Mouse (Mus musculus) midbrain, embryonic 16.5 days (tissue): ENCODE data around the gene Pcid2. TPM values are rescaled to one million over a fixed set of nuclear protein-coding genes. Genes with fewer than 3 reads are reported as not detected.
"Not testable (repeated sequence)": the region's sequence is repeated elsewhere in the genome, so short reads cannot be mapped to it uniquely, and the experiment has no call there.

Experiments
- ATAC-seq: fragments of 200-750 bp; cut with Nextera tagmentation; 2 replicates; pipeline ENCODE4 v1.8.0; 2017; ENCODE audit warnings: moderate TSS enrichment
- H3K27ac ChIP-seq: fragments of 300-500 bp; sonication (generic); 2 replicates; pipeline ENCODE4 v1.5.1; 2014; ENCODE audit warnings: mild to moderate bottlenecking, low read length, mixed read lengths
- H3K27me3 ChIP-seq: fragments of 300-500 bp; sonication (generic); 2 replicates; pipeline ENCODE4 v1.6.1; 2014; ENCODE audit warnings: low read depth, low read length, mixed read lengths; ENCODE audit not compliant: control insufficient read depth, insufficient read depth
- H3K36me3 ChIP-seq: fragments of 300-500 bp; sonication (generic); 2 replicates; pipeline ENCODE4 v1.6.1; 2014; ENCODE audit warnings: mild to moderate bottlenecking, low read length, moderate library complexity, mixed read lengths; ENCODE audit not compliant: control insufficient read depth, insufficient read depth
- H3K4me1 ChIP-seq: fragments of 300-500 bp; sonication (generic); 2 replicates; pipeline ENCODE4 v1.6.1; 2014; ENCODE audit warnings: mild to moderate bottlenecking, low read length, mixed read lengths; ENCODE audit not compliant: control insufficient read depth, insufficient read depth
- H3K4me2 ChIP-seq: fragments of 300-500 bp; sonication (generic); 2 replicates; pipeline ENCODE4 v1.6.1; 2014; ENCODE audit warnings: mild to moderate bottlenecking, low read length, mixed read lengths
- H3K4me3 ChIP-seq: fragments of 300-500 bp; sonication (generic); 2 replicates; pipeline ENCODE4 v1.5.1; 2014; ENCODE audit warnings: low read depth, mild to moderate bottlenecking, low read length, moderate library complexity, mixed read lengths
- H3K9ac ChIP-seq: fragments of 300-500 bp; sonication (generic); 2 replicates; pipeline ENCODE4 v1.6.1; 2014; ENCODE audit warnings: low read depth, low read length, mixed read lengths
- H3K9me3 ChIP-seq: fragments of 300-500 bp; sonication (generic); replicated peaks from 2 replicates; pipeline ENCODE4 v1.6.1; 2014; ENCODE audit warnings: mild to moderate bottlenecking, low read length, mixed read lengths; ENCODE audit not compliant: control insufficient read depth, poor library complexity, severe bottlenecking
- WGBS: fragments of 180-500 bp; shearing (Covaris S2); extraction: QIAGEN DNeasy Blood & Tissue Kit; methylation state at CpG from one replicate; pipeline ENCODE4 v1.1.7; 2014; 5-methylcytosine and 5-hydroxymethylcytosine counted together
- polyA plus RNA-seq: library from polyadenylated mRNA; unstranded; fragments of >200 nt; fragmentation: Nextera tagmentation; extraction: Ambion mirVana; gene quantifications from 2 replicates; pipeline ENCODE4 v1.2.1, GENCODE M21; 2015

Pcid2 gene
- polyA plus RNA-seq, 1 experiment from 2014 or later = 38.6 TPM

- H3K36me3 ChIP-seq = no peaks in the 10 kb centered on the region
- no peaks in the 10 kb centered on the region for H3K9me3 ChIP-seq
- peaks cover 22% of the 10 kb centered on the region for H3K4me1 ChIP-seq
- WGBS = 92% methylated on average over 13 of the region's 13 CpGs
- no peak for ATAC-seq
- H3K27me3 ChIP-seq = no peaks in the 10 kb centered on the region
- no peak overlapping the region for H3K9ac ChIP-seq
- H3K4me2 ChIP-seq = no peak overlapping the region
- no peak overlapping the region for H3K4me3 ChIP-seq
- no peak overlapping the region for H3K27ac ChIP-seq
These were observed 2.9 kb upstream of the Pcid2 start for GRCm38 (mm10) chr8:13107990-13108638.

- peak overlapping the region; percentile 98 for H3K4me2 ChIP-seq
- ATAC-seq = peak; percentile 49
- H3K27me3 ChIP-seq = no peaks in the 10 kb centered on the region
- 0 out of 2 replicates have a peak, but pooled peaks cover 2% of the 10 kb centered on the region for H3K36me3 ChIP-seq
- H3K4me3 ChIP-seq = peak overlapping the region; percentile 82
- H3K27ac ChIP-seq = peak overlapping the region; percentile 90
- no peaks in the 10 kb centered on the region for H3K9me3 ChIP-seq
- 0% methylated on average over 48 of the region's 63 CpGs for WGBS
- peak overlapping the region; percentile 96 for H3K9ac ChIP-seq
- peaks cover 22% of the 10 kb centered on the region for H3K4me1 ChIP-seq
These were observed 771 bp upstream of the Pcid2 start for GRCm38 (mm10) chr8:13105908-13106551.

GRCm38 (mm10) chr8:13104691-13105086, 570 bp downstream of the Pcid2 start:
- Histone ChIP-seq H3K4me1 (peaks cover 21% of the 10 kb centered on the region), H3K27ac (peak overlapping the region; percentile 90), H3K36me3 (0 out of 2 replicates have a peak, but pooled peaks cover 2% of the 10 kb centered on the region), H3K27me3 (no peaks in the 10 kb centered on the region), H3K9ac (peak overlapping the region; percentile 78), H3K9me3 (no peaks in the 10 kb centered on the region), H3K4me2 (peak overlapping the region; percentile 98), H3K4me3 (peak overlapping the region; percentile 82)
- under 1% methylated on average over 44 of the region's 45 CpGs for WGBS
- ATAC-seq = peak; percentile 90

- Histone ChIP-seq H3K36me3 (peaks cover 46% of the 10 kb centered on the region), H3K27ac (no peak overlapping the region), H3K27me3 (no peaks in the 10 kb centered on the region), H3K4me2 (no peak overlapping the region), H3K9me3 (no peaks in the 10 kb centered on the region), H3K4me3 (no peak overlapping the region), H3K9ac (no peak overlapping the region), H3K4me1 (no peaks in the 10 kb centered on the region)
- ATAC-seq = no peak
- 84% methylated on average over 7 of the region's 7 CpGs for WGBS
These were observed 27.7 kb downstream of the Pcid2 start for GRCm38 (mm10) chr8:13077542-13077941.

- WGBS = 95% methylated on average over 1 of the region's 1 CpGs
These were observed 29.7 kb downstream of the Pcid2 start for GRCm38 (mm10) chr8:13075579-13075978.

GRCm38 (mm10) chr8:13075044-13075443, 30.2 kb downstream of the Pcid2 start:
- 94% methylated on average over 8 of the region's 8 CpGs for WGBS
- Histone ChIP-seq H3K27me3 (no peaks in the 10 kb centered on the region), H3K9me3 (no peaks in the 10 kb centered on the region), H3K4me2 (no peak overlapping the region), H3K4me3 (no peak overlapping the region), H3K36me3 (peaks cover 34% of the 10 kb centered on the region), H3K27ac (no peak overlapping the region), H3K4me1 (no peaks in the 10 kb centered on the region), H3K9ac (no peak overlapping the region)
- no peak for ATAC-seq

More at GRCm38 (mm10) chr8:13075579-13075978, 29.7 kb downstream of the Pcid2 start:
- H3K9me3 ChIP-seq, H3K27ac ChIP-seq, H3K4me3 ChIP-seq, H3K4me1 ChIP-seq, H3K9ac ChIP-seq, H3K27me3 ChIP-seq, H3K4me2 ChIP-seq, ATAC-seq: not testable (repeated sequence)
- H3K36me3 ChIP-seq = peaks cover 37% of the 10 kb centered on the region

- peaks cover 29% of the 10 kb centered on the region for H3K36me3 ChIP-seq
- ATAC-seq = no peak
- 95% methylated on average over 11 of the region's 11 CpGs for WGBS
These were observed 32.0 kb downstream of the Pcid2 start for GRCm38 (mm10) chr8:13073255-13073654.

GRCm38 (mm10) chr8:13063112-13063511, 42.1 kb downstream of the Pcid2 start:
- H3K4me2 ChIP-seq = no peak overlapping the region
- H3K27me3 ChIP-seq = no peaks in the 10 kb centered on the region
- no peak overlapping the region for H3K4me3 ChIP-seq
- 83% methylated on average over 16 of the region's 16 CpGs for WGBS
- no peaks in the 10 kb centered on the region for H3K4me1 ChIP-seq
- H3K9ac ChIP-seq = no peak overlapping the region
- H3K9me3 ChIP-seq = no peaks in the 10 kb centered on the region
- no peaks in the 10 kb centered on the region for H3K36me3 ChIP-seq
- no peak overlapping the region for H3K27ac ChIP-seq
- ATAC-seq = no peak

More at GRCm38 (mm10) chr8:13073255-13073654, 32.0 kb downstream of the Pcid2 start:
- Histone ChIP-seq H3K27ac (no peak overlapping the region), H3K4me2 (no peak overlapping the region), H3K9ac (no peak overlapping the region), H3K9me3 (no peaks in the 10 kb centered on the region), H3K4me3 (no peak overlapping the region), H3K27me3 (no peaks in the 10 kb centered on the region), H3K4me1 (no peaks in the 10 kb centered on the region)

- ATAC-seq = no peak
- Histone ChIP-seq H3K4me3 (no peak within 1 kb of the TSS), H3K9me3 (no peaks in the 10 kb centered on the region), H3K36me3 (no peaks in the 10 kb centered on the region), H3K4me1 (no peaks in the 10 kb centered on the region), H3K27me3 (no peaks in the 10 kb centered on the region), H3K27ac (no peak within 1 kb of the TSS), H3K4me2 (no peak within 1 kb of the TSS), H3K9ac (no peak within 1 kb of the TSS)
- WGBS = 83% methylated on average over 17 of the region's 17 CpGs
These were observed 44.7 kb downstream of the Pcid2 start, which contains the start of gene Proz for GRCm38 (mm10) chr8:13060441-13061150. TSS of gene Proz (plus strand) at chr8:13060914.
